Mouse (Mus musculus): ENCODE results near the gene Fam168b. TPM values are rescaled to one million over a fixed set of nuclear protein-coding genes. Genes with fewer than 3 reads are reported as not detected.

The Fam168b gene
- total RNA-seq, 2 experiments from 2014 or later, result 41.8 to 45.3 TPM

Other genes starting within 250 kb of the Fam168b start
- gene Plekhb2, start 6.9 kb upstream of the Fam168b start, total RNA-seq (2021), result 100 to 1,000 TPM; 102 to 117 TPM